Mouse (Mus musculus) forebrain, postnatal 0 days (tissue): Measurements from ENCODE around the gene Nav3. TPM values are rescaled to one million over a fixed set of nuclear protein-coding genes. Genes with fewer than 3 reads are reported as not detected.
A peak's percentile ranks its signal among the peaks of the same experiment; 100 is the strongest.
"Not testable (repeated sequence)": the region's sequence is repeated elsewhere in the genome, so short reads cannot be mapped to it uniquely, and the experiment has no call there.

Experiments used
- ATAC-seq: fragments of 200-750 bp; cut with Nextera tagmentation; 2 replicates; pipeline ENCODE4 v1.8.0; 2017; ENCODE audit warnings: mild to moderate bottlenecking, moderate library complexity
- DNase-seq: peaks from one replicate; pipeline ENCODE4 v3.0.0-alpha.2; 2015
- H3K27ac ChIP-seq: fragments of 300-500 bp; sonication (generic); 2 replicates; pipeline ENCODE4 v1.5.1; 2014; ENCODE audit warnings: low read depth, mild to moderate bottlenecking, antibody characterized with exemption, low read length, moderate library complexity, mixed read lengths
- H3K27me3 ChIP-seq: fragments of 300-500 bp; sonication (generic); 2 replicates; pipeline ENCODE4 v1.6.1; 2014; ENCODE audit warnings: mild to moderate bottlenecking, low read length, mixed read lengths; ENCODE audit not compliant: insufficient read depth
- H3K36me3 ChIP-seq: fragments of 300-500 bp; sonication (generic); 2 replicates; pipeline ENCODE4 v1.6.1; 2014; ENCODE audit warnings: mild to moderate bottlenecking, moderate library complexity; ENCODE audit not compliant: insufficient read depth
- H3K4me1 ChIP-seq: fragments of 300-500 bp; sonication (generic); 2 replicates; pipeline ENCODE4 v1.6.1; 2014; ENCODE audit warnings: antibody characterized with exemption; ENCODE audit not compliant: insufficient read depth
- H3K4me2 ChIP-seq: fragments of 300-500 bp; sonication (generic); 2 replicates; pipeline ENCODE4 v1.6.1; 2014; ENCODE audit warnings: low read depth, mild to moderate bottlenecking, moderate library complexity
- H3K4me3 ChIP-seq: fragments of 300-500 bp; sonication (generic); 2 replicates; pipeline ENCODE4 v1.5.1; 2014; ENCODE audit warnings: low read depth, low read length, mixed read lengths
- H3K9ac ChIP-seq: fragments of 300-500 bp; sonication (generic); 2 replicates; pipeline ENCODE4 v1.6.1; 2014; ENCODE audit warnings: mild to moderate bottlenecking
- H3K9me3 ChIP-seq: fragments of 300-500 bp; sonication (generic); 2 replicates; pipeline ENCODE4 v1.6.1; 2016; ENCODE audit warnings: low read length
- CTCF ChIP-seq: sonication (generic); IDR thresholded peaks from 2 replicates; pipeline ENCODE4 v1.5.1; 2016; ENCODE audit warnings: antibody characterized with exemption, control low read depth, low read depth
- WGBS: fragments of 180-500 bp; shearing (Covaris S2); extraction: QIAGEN DNeasy Blood & Tissue Kit; methylation state at CpG from one replicate; pipeline ENCODE4 v1.1.7; 2014; 5-methylcytosine and 5-hydroxymethylcytosine counted together
- polyA plus RNA-seq: library from polyadenylated mRNA; unstranded; fragments of >200 nt; fragmentation: Nextera tagmentation; extraction: Ambion mirVana; gene quantifications from 2 replicates; pipeline ENCODE4 v1.2.1, GENCODE M21; 2015
- total RNA-seq: library from RNA; depleted of rRNA; stranded (reverse); fragments of >200 nt; gene quantifications from 2 replicates; pipeline ENCODE4 v1.2.3, GENCODE M21; 2014

Gene Nav3
- total and polyA plus RNA-seq, 2 experiments from 2014 or later: 20.1 to 119 TPM

GRCm38 (mm10) chr10:110417003-110417402, 39.0 kb downstream of the Nav3 start:
- H3K4me1 ChIP-seq: peaks cover 5% of the 10 kb centered on the region
- no peaks in the 10 kb centered on the region for H3K9me3 ChIP-seq
- DNase-seq: no peak
- H3K27me3 ChIP-seq: no peaks in the 10 kb centered on the region
- H3K36me3 ChIP-seq: no peaks in the 10 kb centered on the region
- TF ChIP-seq CTCF: no peak
- H3K27ac ChIP-seq: no peak overlapping the region
- H3K4me3 ChIP-seq: no peak overlapping the region
- no peak overlapping the region for H3K4me2 ChIP-seq
- no peak overlapping the region for H3K9ac ChIP-seq
- ATAC-seq: no peak
- 83% methylated on average over 5 of the region's 5 CpGs for WGBS

- Histone ChIP-seq H3K36me3 (no peaks in the 10 kb centered on the region), H3K4me2 (no peak overlapping the region), H3K9ac (no peak overlapping the region), H3K4me3 (no peak overlapping the region), H3K27me3 (no peaks in the 10 kb centered on the region), H3K4me1 (peaks cover 5% of the 10 kb centered on the region), H3K9me3 (no peaks in the 10 kb centered on the region), H3K27ac (0 out of 2 replicates have a peak overlapping the region, but pooled peaks have one; percentile 15)
- 44% methylated on average over 3 of the region's 3 CpGs for WGBS
- no peak for DNase-seq
- no peak for TF ChIP-seq CTCF
- ATAC-seq: peak; percentile 45
Observed at GRCm38 (mm10) chr10:110415624-110416023, 40.4 kb downstream of the Nav3 start.

GRCm38 (mm10) chr10:110413281-110413897, 42.6 kb downstream of the Nav3 start:
- DNase-seq (peak; percentile 48), ATAC-seq (peak; percentile 64)
- Histone ChIP-seq H3K4me3 (no peak overlapping the region), H3K4me1 (peaks cover 5% of the 10 kb centered on the region), H3K27me3 (no peaks in the 10 kb centered on the region), H3K36me3 (no peaks in the 10 kb centered on the region), H3K9me3 (no peaks in the 10 kb centered on the region), H3K27ac (peak overlapping the region; percentile 46), H3K9ac (no peak overlapping the region), H3K4me2 (no peak overlapping the region; the same call in 1 of the 2 replicates)
- 56% methylated on average over 11 of the region's 11 CpGs for WGBS
- TF ChIP-seq CTCF: no peak

- ATAC-seq (no peak), DNase-seq (no peak)
- H3K4me2 ChIP-seq: no peak overlapping the region
- WGBS: 93% methylated on average over 2 of the region's 2 CpGs
- TF ChIP-seq CTCF: no peak
- H3K9me3 ChIP-seq: no peaks in the 10 kb centered on the region
- H3K4me3 ChIP-seq: no peak overlapping the region
- H3K36me3 ChIP-seq: no peaks in the 10 kb centered on the region; the same call in 1 of the 2 replicates
- H3K27ac ChIP-seq: no peak overlapping the region
- no peaks in the 10 kb centered on the region for H3K27me3 ChIP-seq
- no peak overlapping the region for H3K9ac ChIP-seq
- H3K4me1 ChIP-seq: no peaks in the 10 kb centered on the region
Observed at GRCm38 (mm10) chr10:110402950-110403349, 53.1 kb downstream of the Nav3 start.

- ATAC-seq (no peak), DNase-seq (no peak)
- Histone ChIP-seq H3K4me3 (no peak overlapping the region), H3K36me3 (no peaks in the 10 kb centered on the region; the same call in 1 of the 2 replicates), H3K9ac (no peak overlapping the region), H3K4me2 (no peak overlapping the region), H3K27me3 (no peaks in the 10 kb centered on the region), H3K27ac (no peak overlapping the region), H3K9me3 (no peaks in the 10 kb centered on the region), H3K4me1 (no peaks in the 10 kb centered on the region)
- TF ChIP-seq CTCF: no peak
- 78% methylated on average over 6 of the region's 6 CpGs for WGBS
Observed at GRCm38 (mm10) chr10:110400642-110401041, 55.4 kb downstream of the Nav3 start.

GRCm38 (mm10) chr10:110398643-110399042, 57.4 kb downstream of the Nav3 start:
- Histone ChIP-seq H3K27me3 (no peaks in the 10 kb centered on the region), H3K4me1 (no peaks in the 10 kb centered on the region), H3K9me3 (no peaks in the 10 kb centered on the region), H3K4me2 (no peak overlapping the region), H3K36me3 (no peaks in the 10 kb centered on the region; the same call in 1 of the 2 replicates), H3K9ac (no peak overlapping the region), H3K27ac (no peak overlapping the region), H3K4me3 (no peak overlapping the region)
- 92% methylated on average over 3 of the region's 3 CpGs for whole genome bisulfite sequencing
- no peak for TF ChIP-seq CTCF
- ATAC-seq: no peak
- no peak for DNase-seq

GRCm38 (mm10) chr10:110386476-110387197, 69.4 kb downstream of the Nav3 start:
- no peak overlapping the region for H3K4me2 ChIP-seq
- TF ChIP-seq CTCF: no peak
- H3K36me3 ChIP-seq: no peaks in the 10 kb centered on the region
- no peaks in the 10 kb centered on the region for H3K4me1 ChIP-seq
- H3K9ac ChIP-seq: no peak overlapping the region
- DNase-seq: no peak
- no peaks in the 10 kb centered on the region for H3K27me3 ChIP-seq
- H3K4me3 ChIP-seq: no peak overlapping the region
- no peak overlapping the region for H3K27ac ChIP-seq
- WGBS: 78% methylated on average over 6 of the region's 6 CpGs
- no peaks in the 10 kb centered on the region for H3K9me3 ChIP-seq
- no peak for ATAC-seq

GRCm38 (mm10) chr10:110383506-110384229, 72.3 kb downstream of the Nav3 start:
- H3K4me2 ChIP-seq, H3K27me3 ChIP-seq, H3K4me1 ChIP-seq, H3K36me3 ChIP-seq, H3K9me3 ChIP-seq, H3K4me3 ChIP-seq, H3K9ac ChIP-seq: not testable (repeated sequence)
- 29% methylated on average over 5 of the region's 5 CpGs for WGBS
- DNase-seq (peak; percentile 48), ATAC-seq (peak; percentile 85)
- H3K27ac ChIP-seq: peak overlapping the region; percentile 36; the same call in 1 of the 2 replicates
